Mouse (Mus musculus) ES-E14 (cell line): ENCODE data around the gene Tmem160. TPM values are rescaled to one million over a fixed set of nuclear protein-coding genes. Genes with fewer than 3 reads are reported as not detected.

Experiments used
- DNase-seq: peaks from one replicate; pipeline ENCODE4 v3.0.0-alpha.2; 2013; ENCODE audit warnings: low read depth, low spot score
- H3K27ac ChIP-seq: 2 replicates; pipeline ENCODE4 v1.5.1; 2012; ENCODE audit warnings: low read depth, mild to moderate bottlenecking, low read length, moderate library complexity, mixed read lengths; ENCODE audit not compliant: poor library complexity, insufficient read depth, severe bottlenecking
- H3K36me3 ChIP-seq: 2 replicates; pipeline ENCODE4 v1.6.1; 2012; ENCODE audit warnings: mild to moderate bottlenecking, low read length, moderate library complexity, mixed read lengths; ENCODE audit not compliant: control insufficient read depth, poor library complexity, insufficient read depth, severe bottlenecking
- H3K4me1 ChIP-seq, 2 experiments: fragments of 150-350 bp in 1 of 2; sonication (generic) in 1 of 2; 2 replicates each; pipeline ENCODE4 v1.6.1; 2012; ENCODE audit warnings: low read length in 2 of 2, mild to moderate bottlenecking in 1 of 2, mixed read lengths in 1 of 2; ENCODE audit not compliant: control insufficient read depth in 2 of 2, insufficient read depth in 2 of 2, poor library complexity in 1 of 2
- H3K4me3 ChIP-seq, 2 experiments: fragments of 150-350 bp in 1 of 2; sonication (generic) in 1 of 2; 2 replicates each; pipeline ENCODE4 v1.5.1; 2012; ENCODE audit warnings: low read length in 2 of 2, low read depth in 1 of 2, mild to moderate bottlenecking in 1 of 2, mixed read lengths in 1 of 2; ENCODE audit not compliant: insufficient read depth in 1 of 2, poor library complexity in 1 of 2, severe bottlenecking in 1 of 2
- H3K9ac ChIP-seq: 2 replicates; pipeline ENCODE4 v1.6.1; 2012; ENCODE audit warnings: low read depth, mild to moderate bottlenecking, low read length, mixed read lengths; ENCODE audit not compliant: poor library complexity, insufficient read depth, severe bottlenecking
- H3K9me3 ChIP-seq: fragments of 150-350 bp; sonication (generic); 2 replicates; pipeline ENCODE4 v1.6.1; 2012; ENCODE audit warnings: low read depth, mild to moderate bottlenecking, low read length; ENCODE audit not compliant: control insufficient read depth, insufficient read depth
- CHD2 ChIP-seq: IDR thresholded peaks from 2 replicates; pipeline ENCODE4 v1.6.1; 2014; ENCODE audit warnings: mild to moderate bottlenecking, low read depth, low read length, inconsistent platforms
- HCFC1 ChIP-seq: IDR thresholded peaks from 2 replicates; pipeline ENCODE4 v1.6.1; 2012; ENCODE audit warnings: low read length, inconsistent platforms, borderline replicate concordance; ENCODE audit not compliant: insufficient read depth
- MAFK ChIP-seq: IDR thresholded peaks from 2 replicates; pipeline ENCODE4 v1.6.1; 2014; ENCODE audit warnings: mild to moderate bottlenecking, low read depth, low read length, inconsistent platforms; ENCODE audit not compliant: insufficient read depth
- ZC3H11A ChIP-seq: IDR thresholded peaks from 2 replicates; pipeline ENCODE4 v1.6.1; 2012; ENCODE audit warnings: low read depth, mild to moderate bottlenecking, inconsistent platforms, low read length, borderline replicate concordance
- ZNF384 ChIP-seq: IDR thresholded peaks from 2 replicates; pipeline ENCODE4 v1.6.1; 2012; ENCODE audit warnings: low read depth, low read length, inconsistent platforms
- in situ Hi-C, 2 experiments: fragments of 600-800 bp; cut with MboI; formaldehyde crosslinking; loops; one replicate each; pipeline ENCODE4 v1.15.1; 2025; ENCODE audit warnings: low sequenced_read_pairs in 2 of 2, inconsistent platforms in 1 of 2; ENCODE audit not compliant: unreplicated experiment in 2 of 2
- total RNA-seq: library from RNA; depleted of rRNA; stranded (reverse); fragments of 300-350 nt; gene quantifications from 2 replicates; pipeline ENCODE4 v1.2.3, GENCODE M21; 2012

Gene Tmem160
- total RNA-seq, 1 experiment, result 82.7 TPM

GRCm38 (mm10) chr7:16473847-16474246 is 21.3 kb downstream of the Tmem160 start:
- no peaks in the 10 kb centered on the region for H3K36me3 ChIP-seq
- no peaks in the 10 kb centered on the region for H3K9me3 ChIP-seq
- H3K4me1 ChIP-seq, result peaks cover 2 to 8% of the 10 kb centered on the region in 2 experiments; a peak in 1 of 4 replicates
- H3K9ac ChIP-seq, result no peak overlapping the region; the same call in 1 of the 2 replicates
- TF ChIP-seq CHD2 (no peak), HCFC1 (no peak), ZNF384 (no peak), MAFK (no peak), ZC3H11A (no peak)
- no peak overlapping the region for H3K4me3 ChIP-seq
- in situ Hi-C loops, result no loop called here
- no peak for DNase-seq
- no peak overlapping the region for H3K27ac ChIP-seq

GRCm38 (mm10) chr7:16474445-16474844 is 21.9 kb downstream of the Tmem160 start:
- no peak for TF ChIP-seq HCFC1
- TF ChIP-seq ZNF384, result no peak
- no peak for TF ChIP-seq ZC3H11A
- TF ChIP-seq CHD2, result no peak
- TF ChIP-seq MAFK, result no peak
- in situ Hi-C loops, result no loop called here
- no peak overlapping the region for H3K27ac ChIP-seq
- peaks cover 2 to 6% of the 10 kb centered on the region in 2 experiments; a peak in 1 of 4 replicates for H3K4me1 ChIP-seq
- H3K36me3 ChIP-seq, result no peaks in the 10 kb centered on the region
- no peak for DNase-seq
- H3K9ac ChIP-seq, result no peak overlapping the region
- H3K9me3 ChIP-seq, result no peaks in the 10 kb centered on the region
- peak overlapping the region; percentile 46 to 54; a peak in 3 of 4 replicates for H3K4me3 ChIP-seq

- no peak for DNase-seq
- in situ Hi-C loops, result no loop called here
- Histone ChIP-seq H3K9me3 (no peaks in the 10 kb centered on the region), H3K4me3 (peak overlapping the region; percentile 55 to 64; a peak in 3 of 4 replicates), H3K9ac (no peak overlapping the region; the same call in 1 of the 2 replicates), H3K36me3 (no peaks in the 10 kb centered on the region), H3K27ac (no peak overlapping the region), H3K4me1 (peaks cover 2 to 8% of the 10 kb centered on the region in 2 experiments; a peak in 1 of 4 replicates)
- no peak for TF ChIP-seq ZNF384
- no peak for TF ChIP-seq MAFK
- no peak for TF ChIP-seq HCFC1
- no peak for TF ChIP-seq ZC3H11A
- no peak for TF ChIP-seq CHD2
These were observed 22.7 kb downstream of the Tmem160 start for GRCm38 (mm10) chr7:16475321-16475720.

- peak overlapping the region; percentile 25; the same call in 1 of the 2 replicates for H3K9ac ChIP-seq
- H3K27ac ChIP-seq, result no peak overlapping the region
- H3K4me3 ChIP-seq, result peak overlapping the region; percentile 55 to 64
- H3K36me3 ChIP-seq, result no peaks in the 10 kb centered on the region
- peaks cover 2 to 9% of the 10 kb centered on the region in 2 experiments; a peak in 1 of 4 replicates for H3K4me1 ChIP-seq
- H3K9me3 ChIP-seq, result no peaks in the 10 kb centered on the region
- TF ChIP-seq MAFK (no peak), CHD2 (no peak), ZNF384 (no peak), HCFC1 (no peak), ZC3H11A (no peak)
- in situ Hi-C loops, result no loop called here
- DNase-seq, result no peak
These were observed 23.4 kb downstream of the Tmem160 start for GRCm38 (mm10) chr7:16475764-16476599.
